Mouse (Mus musculus): ENCODE data around the gene Vmn1r21. TPM values are rescaled to one million over a fixed set of nuclear protein-coding genes. Genes with fewer than 3 reads are reported as not detected.

Gene Vmn1r21
- polyA plus RNA-seq, 1 experiment from 2014 or later = not detected

- Histone ChIP-seq H3K4me3 (no peak overlapping the region), H3K9me3 (no peaks in the 10 kb centered on the region), H3K36me3 (peaks cover 5% of the 10 kb centered on the region; the same call in 1 of the 2 replicates), H3K27ac (no peak overlapping the region), H3K4me1 (no peaks in the 10 kb centered on the region), H3K27me3 (ENCODE audit: insufficient read depth, poor library complexity, severe bottlenecking) (no peaks in the 10 kb centered on the region)
- no peak for DNase-seq (ENCODE audit: low spot score)
- 85% methylated on average over 5 of the region's 5 CpGs for WGBS
Observed at GRCm38 (mm10) chr6:57805218-57806069, 44.7 kb downstream of the Vmn1r21 start.

- no peaks in the 10 kb centered on the region for H3K9me3 ChIP-seq
- 55% methylated on average over 2 of the region's 2 CpGs for WGBS
- H3K4me3 ChIP-seq = no peak overlapping the region
Observed at GRCm38 (mm10) chr6:57803130-57803529, 47.0 kb downstream of the Vmn1r21 start.

GRCm38 (mm10) chr6:57798986-57799385, 51.2 kb downstream of the Vmn1r21 start:
- no peak overlapping the region for H3K27ac ChIP-seq
- 83% methylated on average over 1 of the region's 1 CpGs for WGBS
- H3K9me3 ChIP-seq = no peaks in the 10 kb centered on the region
- peaks cover 5% of the 10 kb centered on the region for H3K4me1 ChIP-seq
- H3K4me3 ChIP-seq = no peak overlapping the region
- H3K36me3 ChIP-seq = no peaks in the 10 kb centered on the region
- H3K27me3 ChIP-seq (ENCODE audit: insufficient read depth, poor library complexity, severe bottlenecking) = no peaks in the 10 kb centered on the region
- DNase-seq (ENCODE audit: low spot score) = no peak

More at GRCm38 (mm10) chr6:57803130-57803529, 47.0 kb downstream of the Vmn1r21 start:
- H3K36me3 ChIP-seq = no peaks in the 10 kb centered on the region
- H3K27ac ChIP-seq = no peak overlapping the region
- H3K27me3 ChIP-seq (ENCODE audit: insufficient read depth, poor library complexity, severe bottlenecking) = no peaks in the 10 kb centered on the region
- no peak for DNase-seq (ENCODE audit: low spot score)
- no peaks in the 10 kb centered on the region for H3K4me1 ChIP-seq

- WGBS = 89% methylated on average over 3 of the region's 3 CpGs
Observed at GRCm38 (mm10) chr6:57796853-57797423, 53.2 kb downstream of the Vmn1r21 start.

GRCm38 (mm10) chr6:57795835-57796234, 54.3 kb downstream of the Vmn1r21 start:
- H3K36me3 ChIP-seq = no peaks in the 10 kb centered on the region
- no peaks in the 10 kb centered on the region for H3K27me3 ChIP-seq (ENCODE audit: insufficient read depth, poor library complexity, severe bottlenecking)
- H3K9me3 ChIP-seq = no peaks in the 10 kb centered on the region
- no peak overlapping the region for H3K4me3 ChIP-seq
- no peak for DNase-seq (ENCODE audit: low spot score)
- no peak overlapping the region for H3K27ac ChIP-seq
- H3K4me1 ChIP-seq = peaks cover 5% of the 10 kb centered on the region
- WGBS = 53% methylated on average over 3 of the region's 3 CpGs

More at GRCm38 (mm10) chr6:57796853-57797423, 53.2 kb downstream of the Vmn1r21 start:
- Histone ChIP-seq H3K4me3 (no peak overlapping the region), H3K27ac (no peak overlapping the region), H3K36me3 (no peaks in the 10 kb centered on the region), H3K4me1 (peaks cover 5% of the 10 kb centered on the region), H3K9me3 (no peaks in the 10 kb centered on the region), H3K27me3 (ENCODE audit: insufficient read depth, poor library complexity, severe bottlenecking) (no peaks in the 10 kb centered on the region)
- no peak for DNase-seq (ENCODE audit: low spot score)

Other genes starting within 250 kb of the Vmn1r21 start
- 23.5 and 28.4 TPM in 2 replicates for gene Pyurf, start 158.3 kb downstream of the Vmn1r21 start, polyA plus RNA-seq (2016; fragmentation: Nextera tagmentation; extraction: Ambion mirVana)
- 20.6 and 22.2 TPM in 2 replicates for gene Lancl2, start 147.8 kb downstream of the Vmn1r21 start, polyA plus RNA-seq (2016; fragmentation: Nextera tagmentation; extraction: Ambion mirVana)
- 37.0 and 39.1 TPM in 2 replicates for gene Vopp1, start 25.2 kb downstream of the Vmn1r21 start, polyA plus RNA-seq (2016; fragmentation: Nextera tagmentation; extraction: Ambion mirVana)
- gene Vmn1r22, start 57.7 kb upstream of the Vmn1r21 start, polyA plus RNA-seq (2016; fragmentation: Nextera tagmentation; extraction: Ambion mirVana) = not detected in 2 replicates
- not detected in 2 replicates for gene Vmn1r23, start 76.5 kb upstream of the Vmn1r21 start, polyA plus RNA-seq (2016; fragmentation: Nextera tagmentation; extraction: Ambion mirVana)
- not detected in 2 replicates for gene Vmn1r24, start 111.2 kb upstream of the Vmn1r21 start, polyA plus RNA-seq (2016; fragmentation: Nextera tagmentation; extraction: Ambion mirVana)
- not detected in 2 replicates for gene Vmn1r25, start 130.5 kb upstream of the Vmn1r21 start, polyA plus RNA-seq (2016; fragmentation: Nextera tagmentation; extraction: Ambion mirVana)
- not detected in 2 replicates for gene Vmn1r26, start 164.8 kb upstream of the Vmn1r21 start, polyA plus RNA-seq (2016; fragmentation: Nextera tagmentation; extraction: Ambion mirVana)